Mouse (Mus musculus) urinary bladder, postnatal 14 days (tissue): ENCODE measurements around the gene Sec22a.

Experiments used
- DNase-seq: peaks from one replicate; pipeline ENCODE4 v3.0.0; 2021; ENCODE audit warnings: low spot score

Gene Sec22a

DNA sequence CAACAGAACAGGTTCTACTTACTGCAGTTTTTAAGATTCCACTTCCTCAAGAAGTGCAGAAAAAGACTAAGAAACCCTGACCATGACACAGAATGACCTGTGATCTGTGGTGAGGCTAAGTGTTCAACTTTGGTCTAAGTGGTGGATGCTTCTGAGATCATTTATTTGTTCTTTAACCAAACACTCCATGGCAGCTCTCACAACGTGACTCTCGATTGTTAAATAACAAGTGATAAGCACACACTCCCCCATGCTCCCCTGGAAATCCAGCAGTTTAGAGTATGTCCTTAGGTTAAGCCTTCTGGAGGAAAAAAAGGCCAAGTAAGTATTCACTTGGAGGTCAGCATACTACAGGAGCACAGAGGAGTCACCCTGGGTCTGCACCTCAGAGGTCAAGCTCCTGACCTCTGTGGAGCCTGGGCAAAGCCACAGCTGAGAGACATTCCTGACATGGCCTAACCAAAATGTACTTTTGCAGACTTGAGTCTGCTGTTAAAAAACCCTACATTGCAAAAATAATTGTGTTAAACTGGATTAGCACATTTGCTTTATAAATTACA is 53.1 kb downstream of the Sec22a start:
- no peak for DNase-seq

DNA sequence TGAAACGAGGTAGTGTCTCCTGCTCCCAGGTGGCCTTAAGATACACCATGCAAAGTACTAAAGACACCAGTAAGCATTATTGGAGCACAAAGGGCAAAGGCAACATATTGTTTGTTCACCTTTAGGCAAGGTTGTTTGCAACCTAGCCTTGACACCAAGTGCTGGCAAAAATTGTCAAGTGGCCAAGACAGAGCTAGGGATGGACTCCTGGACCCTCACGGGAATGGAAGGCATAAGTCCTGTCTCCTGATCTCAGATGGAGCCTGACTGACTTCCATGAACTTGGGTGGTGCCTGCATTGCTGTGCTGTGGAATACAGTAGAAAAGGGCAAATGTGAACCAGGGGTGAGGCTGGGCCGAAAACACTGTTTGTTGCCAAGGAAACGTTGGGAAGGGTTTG is 54.1 kb downstream of the Sec22a start:
- DNase-seq = no peak

DNA sequence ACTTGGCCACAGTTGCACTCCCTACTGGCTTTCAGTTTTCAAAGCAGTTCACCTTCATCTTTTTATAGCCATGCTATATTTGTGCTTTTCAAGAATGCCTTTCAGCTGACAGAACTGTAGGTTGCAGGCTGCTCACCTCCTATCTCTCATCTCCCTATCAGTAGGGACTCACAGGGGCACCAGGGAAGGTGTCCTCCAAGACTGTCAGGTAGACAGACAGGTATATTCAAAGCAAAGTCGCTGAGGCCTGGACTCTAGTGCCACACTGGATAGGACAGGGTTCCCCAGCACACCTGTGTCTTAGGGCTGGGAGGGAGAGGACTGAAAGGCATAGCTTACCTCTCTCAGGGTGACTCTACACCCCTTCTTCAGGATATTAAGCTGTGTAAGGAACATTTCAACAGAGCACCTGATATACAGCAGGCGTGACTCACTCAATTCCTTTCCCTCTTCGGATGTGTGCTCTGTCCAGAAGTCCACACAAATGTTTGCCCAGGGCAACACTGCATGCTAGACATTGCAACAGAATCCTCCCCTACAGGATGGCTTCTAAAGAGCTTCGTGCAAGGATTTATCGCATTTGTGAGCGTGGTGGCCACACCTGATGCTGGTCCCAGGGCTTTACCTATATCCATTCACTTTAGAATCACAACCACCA is 55.1 kb downstream of the Sec22a start:
- no peak for DNase-seq

DNA sequence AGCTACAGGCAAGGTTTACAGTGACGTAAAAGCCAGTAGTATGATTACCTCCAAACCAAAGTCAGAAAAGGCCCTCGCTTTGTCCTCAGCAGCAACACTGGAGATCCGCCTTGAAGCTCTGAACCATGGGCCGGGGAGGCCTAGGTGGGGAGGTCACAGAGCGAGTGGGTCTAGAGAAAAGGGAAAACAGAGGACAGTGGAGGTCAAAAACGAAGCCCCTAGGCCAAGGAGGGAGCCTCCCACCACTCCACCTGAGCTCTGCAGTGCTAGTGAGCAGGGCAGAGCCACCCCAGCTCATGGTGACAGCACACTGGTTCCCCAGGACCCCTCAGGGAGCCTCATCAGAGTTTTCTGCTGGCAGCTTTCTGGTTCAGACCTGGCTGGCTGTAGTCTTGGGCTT is 55.7 kb downstream of the Sec22a start:
- DNase-seq = no peak

DNA sequence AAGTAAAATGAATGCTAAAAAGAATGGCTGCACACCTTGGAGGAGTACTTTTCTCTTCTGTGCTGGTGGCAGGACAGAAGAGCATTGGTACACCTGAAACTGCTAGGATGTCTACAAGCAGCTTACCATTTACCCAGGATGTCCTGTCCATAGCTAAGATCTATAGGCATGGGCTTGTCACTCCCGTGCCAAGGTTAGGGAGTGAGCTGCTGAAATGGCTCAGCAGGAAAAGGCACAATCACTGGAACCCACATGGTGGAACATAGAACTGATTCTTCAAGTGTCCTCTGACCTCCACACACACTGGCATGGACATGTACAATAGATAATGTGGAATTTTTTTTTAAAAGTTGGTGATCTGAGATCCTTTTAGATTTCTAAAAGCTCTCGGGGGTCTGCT is 56.4 kb downstream of the Sec22a start:
- DNase-seq = no peak

DNA sequence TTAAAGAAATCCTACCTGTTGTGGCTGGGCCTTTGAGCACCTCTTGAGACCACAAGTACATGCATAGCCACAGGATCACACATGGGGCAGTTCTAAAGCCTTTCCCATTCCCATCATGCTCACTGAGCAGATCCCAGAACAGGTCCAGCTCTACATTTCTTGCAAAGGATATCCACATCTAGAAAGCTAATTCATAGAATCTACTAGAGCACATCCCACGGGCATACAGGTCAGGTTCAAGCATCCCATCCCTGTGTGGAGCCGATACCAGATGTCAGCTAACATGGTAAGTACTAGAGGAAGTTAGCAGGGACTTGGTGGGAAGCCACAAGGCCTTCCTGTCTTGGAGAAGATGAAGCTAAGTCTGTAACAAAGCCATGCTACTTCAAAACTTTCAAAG is 57.1 kb downstream of the Sec22a start:
- DNase-seq = no peak

DNA sequence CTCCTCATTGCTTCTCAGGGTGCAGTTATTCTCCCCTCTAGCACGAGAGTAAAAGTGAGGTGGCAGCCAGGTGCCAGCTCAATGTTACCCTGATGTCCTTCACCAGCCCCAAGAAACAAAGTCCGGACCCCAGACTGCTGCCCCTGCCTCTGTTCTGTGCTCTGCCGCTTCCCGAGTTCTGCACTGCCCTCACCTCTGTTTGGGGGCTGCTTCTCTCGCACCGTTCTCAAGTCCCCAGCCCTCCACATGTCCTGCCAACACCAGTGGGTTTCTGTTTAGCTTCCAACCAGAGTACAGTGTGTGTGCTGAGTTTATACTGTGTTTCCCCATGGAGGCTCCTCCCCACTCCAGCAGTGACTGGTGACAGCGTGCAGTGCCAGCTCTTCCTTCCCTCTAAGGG is 58.5 kb downstream of the Sec22a start:
- DNase-seq = no peak

DNA sequence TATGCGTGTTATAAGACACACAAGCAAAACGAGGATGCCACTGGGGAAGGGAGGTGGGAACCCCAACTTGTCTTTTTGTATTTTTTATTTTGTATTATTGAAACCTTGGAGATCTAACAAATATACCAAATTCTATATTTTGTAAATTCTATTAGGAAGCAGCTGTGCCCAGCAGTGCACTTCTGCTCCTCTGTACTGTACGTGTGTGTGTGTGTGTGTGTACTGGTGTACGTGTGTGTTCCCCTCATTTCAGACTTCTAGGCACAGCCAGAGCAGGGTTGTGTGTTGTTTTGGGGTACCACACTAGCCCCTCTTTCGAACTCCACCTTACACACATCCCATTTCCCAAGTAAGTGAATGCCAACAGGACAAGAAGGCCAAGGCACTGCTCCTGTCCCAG is 59.3 kb downstream of the Sec22a start:
- no peak for DNase-seq

DNA sequence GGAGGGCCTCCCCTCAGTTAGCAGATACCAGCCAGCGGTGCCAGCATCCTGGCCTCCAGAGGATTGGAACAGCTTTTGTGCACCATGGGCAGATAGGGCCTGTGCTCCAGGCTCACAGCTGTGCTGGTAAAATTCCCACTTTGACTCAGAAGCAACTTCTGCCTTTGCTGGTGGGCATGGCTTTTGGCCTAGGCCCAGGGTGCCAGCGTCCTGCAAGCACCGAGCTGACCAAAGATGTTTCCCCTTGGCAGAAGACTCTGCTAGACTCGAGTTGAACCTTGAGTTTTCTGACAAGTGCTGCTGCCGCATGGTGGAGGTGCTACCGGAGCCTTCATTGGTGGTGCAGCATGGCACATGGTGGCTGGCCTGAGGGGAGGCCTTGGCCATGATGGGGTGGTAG is 60.0 kb downstream of the Sec22a start:
- no peak for DNase-seq

DNA sequence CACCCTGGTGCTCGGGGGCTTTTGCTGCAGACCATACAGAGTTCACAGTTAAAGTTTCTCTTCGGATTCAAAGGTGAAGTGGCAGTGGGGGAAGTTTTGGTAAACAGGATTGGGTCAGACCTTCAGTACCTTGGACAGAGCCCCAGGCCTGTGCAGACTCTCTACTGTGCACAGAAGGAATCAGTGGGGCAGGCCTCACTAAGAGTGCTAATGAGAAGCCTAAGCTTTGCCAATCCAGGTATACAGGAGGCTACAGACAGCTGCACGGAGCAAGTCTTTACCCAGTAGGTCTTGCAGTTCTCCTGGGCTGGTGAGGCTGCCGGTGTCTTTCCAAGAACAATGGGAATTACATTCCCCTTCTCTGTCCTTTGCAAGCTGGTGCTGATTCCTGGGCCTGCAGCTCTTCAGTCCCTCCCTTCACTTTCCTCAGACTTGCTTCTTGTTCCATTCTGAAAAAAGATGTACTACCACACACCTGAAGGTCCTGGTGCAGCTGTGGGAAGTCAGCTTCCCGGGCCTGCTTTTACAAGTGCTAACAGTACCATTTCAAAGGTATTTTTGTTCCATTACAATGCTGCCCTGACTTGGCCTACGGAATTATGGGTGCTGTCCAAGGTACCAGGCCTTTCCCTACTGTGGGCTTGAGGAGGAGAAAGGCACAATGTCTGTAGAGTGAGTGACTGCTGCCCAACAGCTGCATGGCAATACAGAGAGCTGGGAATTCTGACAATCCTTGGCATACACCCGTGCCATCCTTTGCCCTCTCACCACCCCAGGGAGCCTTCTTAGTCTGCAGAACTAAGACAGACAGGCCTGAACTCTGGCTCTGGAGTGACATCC is 61.1 kb downstream of the Sec22a start:
- DNase-seq = no peak

DNA sequence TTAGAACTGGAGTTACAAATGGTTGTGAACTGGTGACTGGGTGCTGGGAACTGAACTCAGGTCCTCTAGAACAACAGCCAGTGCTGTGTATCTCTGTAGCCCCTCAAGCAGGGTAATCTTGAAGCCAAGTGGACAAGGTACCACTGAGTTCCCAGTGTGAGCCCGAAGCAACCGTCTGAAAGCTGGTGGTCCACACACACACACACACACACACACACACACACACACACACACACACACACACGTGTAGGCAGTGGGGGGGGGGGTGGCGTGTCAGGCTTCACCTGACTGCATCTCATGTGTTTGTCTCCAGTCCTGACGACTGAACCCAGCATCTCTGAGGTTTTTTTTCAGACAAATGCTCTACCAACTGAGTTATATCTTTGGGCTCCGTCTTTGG is 63.6 kb downstream of the Sec22a start:
- no peak for DNase-seq

DNA sequence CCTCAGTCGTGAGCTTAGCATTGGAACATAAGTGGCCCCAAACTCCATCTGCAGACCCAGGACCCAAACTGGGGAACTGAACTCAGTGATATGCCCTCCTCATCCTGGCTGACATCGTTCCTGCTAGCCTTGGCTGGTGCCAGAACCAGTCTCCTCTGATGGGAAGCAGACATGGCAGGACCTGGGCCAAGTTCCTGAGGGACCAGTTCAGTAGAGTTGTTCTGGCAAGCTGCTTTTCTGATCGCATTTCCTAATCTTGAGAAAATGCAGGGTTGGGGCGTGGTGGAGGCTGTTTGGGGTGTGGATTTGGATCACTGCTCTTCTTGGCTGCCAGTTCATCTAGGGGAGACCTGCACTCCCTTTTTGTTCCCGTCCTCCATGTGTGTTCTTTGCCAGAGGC is 65.9 kb downstream of the Sec22a start:
- DNase-seq = no peak

DNA sequence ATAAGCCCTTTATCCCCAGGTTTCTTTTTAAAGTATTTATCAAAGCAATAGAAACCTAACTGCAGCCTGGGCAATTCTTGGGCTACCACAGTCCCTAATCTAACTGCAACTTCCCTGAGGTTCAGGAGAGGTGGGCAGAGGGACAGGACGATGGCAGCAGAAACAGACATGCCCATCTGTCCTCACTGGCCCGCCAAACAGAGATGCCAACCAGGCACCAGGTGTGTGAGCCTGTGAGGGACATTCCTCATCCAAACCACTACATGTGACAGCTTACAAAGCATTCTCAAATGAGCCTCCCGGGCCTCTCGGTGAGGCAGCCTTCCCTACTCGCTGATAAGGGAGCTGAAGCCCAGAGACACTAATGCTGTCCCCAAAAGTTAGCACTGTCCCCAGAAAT is 76.5 kb downstream of the Sec22a start:
- no peak for DNase-seq

DNA sequence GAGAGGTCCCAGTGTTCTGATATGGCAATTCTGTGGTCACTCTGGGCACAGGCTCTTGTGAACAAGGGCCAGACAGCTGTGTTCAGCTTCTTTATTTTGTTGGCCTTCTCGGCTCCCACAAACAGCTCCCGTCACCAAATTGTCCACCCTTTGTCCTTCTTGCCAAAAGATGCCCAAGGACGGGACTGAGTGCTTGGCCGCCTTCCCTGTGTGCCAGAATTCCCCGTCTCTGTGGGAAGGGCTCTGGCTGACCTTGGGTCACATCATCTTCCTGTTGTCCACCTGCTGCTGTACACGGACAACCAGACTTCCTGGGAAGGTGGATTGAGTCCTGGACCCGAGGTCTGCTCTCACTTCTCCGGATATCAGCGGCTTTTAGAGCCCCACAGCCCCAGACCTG is 77.9 kb downstream of the Sec22a start:
- no peak for DNase-seq

DNA sequence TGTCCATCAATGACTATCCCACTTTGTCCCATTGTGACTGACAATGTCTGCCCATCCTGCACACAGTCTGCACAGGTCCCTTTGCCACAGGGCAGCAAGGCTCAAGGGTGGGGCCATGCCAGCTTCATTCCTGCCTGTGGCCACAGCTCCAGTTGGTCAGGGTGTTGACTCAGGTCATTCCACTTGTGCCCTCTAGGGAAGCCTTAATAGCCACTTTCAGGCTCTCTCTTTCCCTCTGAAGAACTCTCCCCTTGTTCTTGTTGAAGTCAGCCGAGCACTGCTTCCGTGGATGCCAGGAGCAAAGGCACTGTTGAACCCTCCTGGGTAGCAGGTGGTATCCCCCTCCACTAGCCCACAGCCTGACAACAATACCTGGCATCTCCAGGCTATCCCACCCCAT is 81.3 kb downstream of the Sec22a start:
- DNase-seq = no peak

DNA sequence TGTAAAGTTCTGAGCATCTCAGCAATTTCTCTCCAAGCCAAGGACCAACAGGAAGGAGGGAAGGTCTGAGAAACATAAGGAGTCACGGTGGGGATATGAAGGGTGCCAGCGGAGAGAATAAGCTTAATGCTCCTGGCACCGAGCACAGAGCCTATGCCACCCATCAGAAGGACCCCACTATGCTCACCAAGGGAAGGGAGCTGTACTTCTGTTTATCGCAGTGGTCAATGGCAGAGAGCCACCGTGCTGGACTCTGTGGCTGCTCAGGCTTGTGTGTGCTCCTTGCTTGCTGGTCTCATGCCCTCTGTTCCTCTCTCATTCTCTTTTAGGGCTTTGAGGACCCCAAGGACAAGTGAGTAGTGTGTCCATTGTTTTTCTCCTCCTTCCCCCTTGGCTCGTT is 85.6 kb downstream of the Sec22a start:
- DNase-seq = no peak

DNA sequence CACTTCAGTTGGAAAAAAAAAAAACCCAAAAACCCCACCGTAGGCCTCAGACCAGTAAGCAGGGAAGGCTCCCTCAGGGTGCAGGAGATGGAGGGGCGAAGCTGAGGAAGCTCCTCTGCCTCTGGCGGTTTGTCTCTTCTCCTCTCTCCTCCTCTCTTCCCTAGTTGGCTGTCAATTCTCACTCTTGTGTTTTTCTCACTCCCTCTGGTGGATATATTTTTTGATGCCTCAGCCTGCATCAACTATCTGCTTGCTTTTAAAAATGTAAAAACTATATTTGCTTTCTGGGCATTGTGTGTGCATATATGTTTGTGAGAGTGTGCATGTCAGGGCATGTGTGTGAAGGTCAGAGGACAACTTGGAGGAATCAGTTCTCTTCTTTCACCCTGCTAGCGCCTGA is 91.3 kb downstream of the Sec22a start:
- DNase-seq = no peak

DNA sequence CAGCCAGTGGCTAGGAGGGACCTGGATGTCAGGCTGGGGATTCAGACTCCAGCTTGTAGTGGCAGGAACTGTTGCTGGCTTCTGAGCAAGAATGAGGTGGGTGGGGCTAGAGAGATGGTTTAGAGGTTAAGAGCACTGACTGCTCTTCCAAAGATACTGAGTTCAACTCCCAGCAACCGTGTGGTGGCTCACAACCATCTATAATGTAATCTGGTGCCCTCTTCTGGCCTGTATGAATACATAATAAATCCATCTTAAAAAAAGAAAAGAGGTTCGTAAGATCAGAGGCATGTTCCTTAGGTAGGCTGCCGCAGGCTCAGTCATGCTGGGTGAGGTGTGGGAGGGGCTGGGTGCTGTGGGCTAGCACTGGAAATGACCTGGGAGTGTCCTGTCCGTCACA is 92.1 kb downstream of the Sec22a start:
- DNase-seq = no peak

DNA sequence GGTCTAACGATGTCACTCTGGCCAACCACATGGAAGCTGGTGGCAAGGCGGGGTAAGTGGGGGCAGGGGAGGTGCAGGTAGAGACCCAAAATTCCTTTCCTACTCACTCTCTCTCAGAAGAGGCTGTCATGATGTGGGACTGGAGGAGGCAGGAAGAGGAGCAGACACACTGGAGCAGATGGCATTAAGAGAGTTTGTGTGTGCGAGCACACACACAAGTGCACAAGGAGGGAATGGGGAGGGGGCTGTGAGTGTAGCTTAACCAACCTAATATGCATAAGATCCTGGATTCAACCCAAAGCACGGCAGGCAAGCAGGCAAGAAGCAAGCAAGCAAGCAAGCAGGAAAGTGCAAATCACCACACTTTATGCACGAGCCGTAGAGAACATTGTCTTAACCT is 92.8 kb downstream of the Sec22a start:
- no peak for DNase-seq

DNA sequence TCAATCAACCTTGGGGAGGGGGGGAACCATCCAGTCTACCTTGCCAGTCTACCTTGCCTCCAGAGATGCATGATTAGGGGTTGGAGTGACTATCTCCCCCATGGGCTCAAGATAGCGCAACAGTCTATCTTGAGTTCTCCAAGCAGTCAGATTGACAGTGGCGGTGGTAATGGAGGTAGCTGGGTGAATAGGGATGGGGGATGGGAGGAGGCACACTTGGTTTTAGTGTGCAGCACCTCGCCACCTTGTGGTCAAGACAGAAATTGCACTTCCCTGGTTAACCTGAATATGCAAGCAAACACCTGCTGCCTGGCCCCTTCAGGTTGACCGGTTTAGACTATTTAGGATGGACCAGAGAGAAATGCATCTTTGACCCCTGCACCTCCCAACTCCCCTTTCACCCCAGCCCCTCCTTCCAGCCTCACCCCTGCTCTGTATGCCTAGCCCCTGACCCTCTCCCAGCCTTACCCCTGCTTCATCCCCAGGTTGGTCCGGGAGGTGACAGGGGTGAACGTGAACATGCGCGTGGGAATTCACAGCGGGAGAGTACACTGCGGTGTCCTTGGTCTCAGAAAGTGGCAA is 93.3 kb downstream of the Sec22a start:
- DNase-seq = peak; percentile 84
